8 mouse cellular contexts compared by ENCODE assay signal in the genomic region with DNA sequence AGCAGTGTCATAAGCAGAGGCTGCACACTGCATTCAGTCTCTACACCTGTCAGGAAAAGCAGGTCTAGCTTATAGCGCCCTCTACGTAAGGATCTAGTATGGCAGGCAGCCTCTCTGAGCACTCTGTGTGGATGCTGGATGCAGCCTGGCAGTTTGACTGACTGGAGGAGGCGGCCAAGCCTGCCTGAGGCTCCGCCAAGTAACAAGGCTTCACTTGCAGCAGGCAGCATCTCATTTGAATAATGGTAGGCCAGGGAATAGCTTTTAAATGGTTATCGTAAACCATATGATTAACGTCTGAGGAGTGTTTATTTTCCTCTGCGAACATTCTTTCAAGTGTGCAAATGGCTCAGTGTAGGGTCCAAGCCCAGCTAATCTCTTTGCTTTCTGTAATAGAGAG.
DNase-seq lines count a peak whose midpoint lies in the region; ATAC-seq and TF ChIP-seq lines count a peak whose summit lies in the region.

No protein-coding gene starts in this region.

- TF ChIP-seq EP300 in stomach, postnatal 0 days (optimal IDR thresholded peaks at IDR 0.05) = no peak

- no peak overlapping the region for H3K9ac ChIP-seq in intestine, embryonic 16.5 days (ENCODE audit: low read depth, low read length)
- no peak overlapping the region for H3K9ac ChIP-seq in stomach, postnatal 0 days (ENCODE audit: low read length)

- no peaks in the 10 kb centered on the region for H3K4me1 ChIP-seq in testis, adult 2 months (ENCODE audit: control insufficient read depth, insufficient read depth, low read length)
- H3K4me1 ChIP-seq in intestine, embryonic 16.5 days (ENCODE audit: control insufficient read depth, insufficient read depth, low read length) = no peaks in the 10 kb centered on the region; the same call in 1 of the 2 replicates
- H3K4me1 ChIP-seq in lung, adult 2 months (ENCODE audit: control insufficient read depth, insufficient read depth, low read length) = no peaks in the 10 kb centered on the region
- no peaks in the 10 kb centered on the region for H3K4me1 ChIP-seq in stomach, postnatal 0 days (replicated peaks; ENCODE audit: control insufficient read depth, insufficient read depth)

- H3K36me3 ChIP-seq in testis, adult 2 months (ENCODE audit: control insufficient read depth, insufficient read depth, low read length) = no peaks in the 10 kb centered on the region
- peaks cover 13% of the 10 kb centered on the region for H3K36me3 ChIP-seq in intestine, embryonic 16.5 days (ENCODE audit: control insufficient read depth, insufficient read depth, low read length)
- H3K36me3 ChIP-seq in stomach, postnatal 0 days (ENCODE audit: control insufficient read depth, insufficient read depth, low read length) = peaks cover 12% of the 10 kb centered on the region

- ATAC-seq in common myeloid progenitor, adult 5-6 weeks (replicated peaks; ENCODE audit: low read depth, poor library complexity, severe bottlenecking) = peak; percentile 59; the same call in 1 of the 2 replicates
- peak; percentile 65 for ATAC-seq in intestine, embryonic 16.5 days
- peak; percentile 38; the same call in 1 of the 2 replicates for ATAC-seq in stomach, postnatal 0 days (ENCODE audit: low FRiP score, low TSS enrichment)
- no peak for ATAC-seq in activated CD4-positive, CD25-positive, alpha-beta regulatory T cell, adult 4 months

- H3K4me2 ChIP-seq in intestine, embryonic 16.5 days (ENCODE audit: low read depth, low read length) = no peak overlapping the region
- no peak overlapping the region for H3K4me2 ChIP-seq in stomach, postnatal 0 days (replicated peaks; ENCODE audit: low read depth)

- H3K27me3 ChIP-seq in testis, adult 2 months (ENCODE audit: control insufficient read depth, insufficient read depth, low read length) = no peaks in the 10 kb centered on the region
- H3K27me3 ChIP-seq in intestine, embryonic 16.5 days (replicated peaks; ENCODE audit: control insufficient read depth, insufficient read depth, low read length) = no peaks in the 10 kb centered on the region
- H3K27me3 ChIP-seq in stomach, postnatal 0 days (ENCODE audit: control insufficient read depth, insufficient read depth, low read length) = no peaks in the 10 kb centered on the region

- no peak for DNase-seq in testis, postnatal 14 days (ENCODE audit: low spot score)
- no peak for DNase-seq in lung, adult 2 months
- peak; percentile 51 for DNase-seq in stomach, postnatal 0 days (ENCODE audit: low spot score)
- no peak for DNase-seq in heart, postnatal 14 days

- intact Hi-C loops in heart, postnatal 14 days (cut with DNase I) = no loop called here

- H3K9me3 ChIP-seq in intestine, embryonic 16.5 days (ENCODE audit: control insufficient read depth, low read length) = no peaks in the 10 kb centered on the region
- H3K9me3 ChIP-seq in stomach, postnatal 0 days (ENCODE audit: control insufficient read depth, low read length) = no peaks in the 10 kb centered on the region

- no peak overlapping the region for H3K4me3 ChIP-seq in testis, adult 2 months (ENCODE audit: control insufficient read depth, low read depth, low read length)
- H3K4me3 ChIP-seq in intestine, embryonic 16.5 days (ENCODE audit: low read length) = no peak overlapping the region
- no peak overlapping the region for H3K4me3 ChIP-seq in lung, adult 2 months (replicated peaks; ENCODE audit: extremely low read depth, low read depth, low read length)
- H3K4me3 ChIP-seq in stomach, postnatal 0 days (ENCODE audit: low read depth, low read length) = no peak overlapping the region

- no peak overlapping the region for H3K27ac ChIP-seq in testis, adult 2 months (ENCODE audit: control insufficient read depth, insufficient read depth, low read depth, low read length)
- H3K27ac ChIP-seq in intestine, embryonic 16.5 days (ENCODE audit: low read length) = no peak overlapping the region
- no peak overlapping the region for H3K27ac ChIP-seq in stomach, postnatal 0 days (replicated peaks)

- peak; percentile 39; the same call in 1 of the 2 replicates for TF ChIP-seq CTCF in testis, adult 2 months (IDR thresholded peaks at IDR 0.05; ENCODE audit: control insufficient read depth, insufficient read depth, insufficient replicate concordance, low read depth, low read length)
- TF ChIP-seq CTCF in lung, adult 2 months (IDR thresholded peaks at IDR 0.05; ENCODE audit: insufficient read depth, low read length) = peak; percentile 42
- peak; percentile 74 for TF ChIP-seq CTCF in stomach, postnatal 0 days (IDR thresholded peaks at IDR 0.05; ENCODE audit: low read depth)

- no peak for TF ChIP-seq POLR2A in testis, adult 2 months (IDR thresholded peaks at IDR 0.05; ENCODE audit: control insufficient read depth, low read depth, low read length)
- TF ChIP-seq POLR2A in lung, adult 2 months (IDR thresholded peaks at IDR 0.05; ENCODE audit: borderline replicate concordance, extremely low read depth, low read depth, low read length) = no peak

- 36% methylated on average over 7 of the region's 7 CpGs for WGBS in intestine, embryonic 16.5 days
- 68% methylated on average over 7 of the region's 7 CpGs for WGBS in lung, adult 2 months
- WGBS in stomach, postnatal 0 days = 37% methylated on average over 7 of the region's 7 CpGs
